Mouse (Mus musculus) intestine, embryonic 14.5 days (tissue): Measurements from ENCODE around the gene Hspa2. TPM values are rescaled to one million over a fixed set of nuclear protein-coding genes. Genes with fewer than 3 reads are reported as not detected.

Experiments
- ATAC-seq: fragments of 200-750 bp; cut with Nextera tagmentation; replicated peaks from 2 replicates; pipeline ENCODE4 v1.8.0; 2017; ENCODE audit warnings: low read depth, moderate number of reproducible peaks, moderate TSS enrichment, moderate library complexity; ENCODE audit not compliant: low FRiP score, low TSS enrichment
- DNase-seq: peaks from one replicate; pipeline ENCODE4 v3.0.0-alpha.2; 2018; ENCODE audit warnings: low spot score
- H3K27ac ChIP-seq: fragments of 300-500 bp; sonication (generic); 2 replicates; pipeline ENCODE4 v1.5.1; 2014; ENCODE audit warnings: low read depth, mild to moderate bottlenecking, control low read depth
- H3K27me3 ChIP-seq: fragments of 300-500 bp; sonication (generic); replicated peaks from 2 replicates; pipeline ENCODE4 v1.6.1; 2014; ENCODE audit warnings: low read length, control low read depth; ENCODE audit not compliant: control insufficient read depth, insufficient read depth
- H3K36me3 ChIP-seq: fragments of 300-500 bp; sonication (generic); 2 replicates; pipeline ENCODE4 v1.6.1; 2014; ENCODE audit warnings: low read length, control low read depth; ENCODE audit not compliant: control insufficient read depth, insufficient read depth
- H3K4me1 ChIP-seq: fragments of 300-500 bp; sonication (generic); replicated peaks from 2 replicates; pipeline ENCODE4 v1.6.1; 2014; ENCODE audit warnings: low read length, control low read depth, mixed read lengths; ENCODE audit not compliant: control insufficient read depth, insufficient read depth
- H3K4me2 ChIP-seq: fragments of 300-500 bp; sonication (generic); 2 replicates; pipeline ENCODE4 v1.6.1; 2014; ENCODE audit warnings: low read length
- H3K4me3 ChIP-seq: fragments of 300-500 bp; sonication (generic); 2 replicates; pipeline ENCODE4 v1.5.1; 2014; ENCODE audit warnings: low read depth, low read length, control low read depth, mixed read lengths
- H3K9ac ChIP-seq: fragments of 300-500 bp; sonication (generic); 2 replicates; pipeline ENCODE4 v1.6.1; 2014; ENCODE audit warnings: mild to moderate bottlenecking, low read length
- H3K9me3 ChIP-seq: fragments of 300-500 bp; sonication (generic); 2 replicates; pipeline ENCODE4 v1.6.1; 2016; ENCODE audit warnings: low read length, control low read depth; ENCODE audit not compliant: control insufficient read depth
- WGBS: fragments of 180-500 bp; shearing (Covaris S2); extraction: QIAGEN DNeasy Blood & Tissue Kit; methylation state at CpG from one replicate; pipeline ENCODE4 v1.1.7; 2014; 5-methylcytosine and 5-hydroxymethylcytosine counted together
- polyA plus RNA-seq: library from polyadenylated mRNA; unstranded; fragments of >200 nt; fragmentation: Nextera tagmentation; extraction: Ambion mirVana; gene quantifications from 2 replicates; pipeline ENCODE4 v1.2.1, GENCODE M21; 2014

Hspa2 gene
- 9.2 and 10.3 TPM in 2 replicates for polyA plus RNA-seq

DNA sequence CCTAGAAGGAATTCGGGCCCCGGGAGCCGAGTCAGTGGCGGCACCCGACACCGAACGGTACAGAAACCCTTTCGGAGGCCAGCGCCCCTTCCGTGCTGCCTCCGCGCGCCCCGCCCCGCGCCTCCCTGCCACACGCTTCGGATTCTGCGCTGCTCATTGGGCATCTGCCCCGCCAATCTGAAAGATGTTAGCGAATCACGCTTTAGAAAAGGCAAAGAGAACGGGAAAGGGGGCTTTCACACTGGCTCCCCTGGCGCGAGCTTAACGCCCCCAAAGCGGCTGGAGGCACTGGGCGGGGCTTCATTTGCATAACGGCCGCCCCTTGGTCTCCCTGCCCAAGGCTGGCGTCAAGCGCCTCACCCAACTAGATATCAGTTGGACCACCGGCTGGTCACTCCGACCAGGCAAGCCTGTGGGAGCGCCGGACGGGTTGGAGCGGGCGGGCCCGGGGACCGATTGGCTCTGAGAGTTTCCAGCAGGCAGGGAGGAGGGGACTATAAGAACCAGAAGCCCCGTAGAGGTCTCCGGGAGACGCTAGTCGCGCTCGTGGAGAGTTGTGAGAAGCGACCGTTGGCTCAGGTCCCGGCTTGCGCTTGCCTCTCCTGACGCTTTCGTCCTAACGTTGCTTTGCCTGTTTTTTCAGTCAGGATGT, at the start of gene Hspa2:
Gene Hspa2, plus strand, starts transcription at position 291 of the 652 bp plus-strand sequence.
- H3K4me2 ChIP-seq, result peak within 1 kb of the TSS; percentile 91
- peak within 1 kb of the TSS; percentile 89 for H3K27ac ChIP-seq
- peak within 1 kb of the TSS; percentile 64 for H3K9ac ChIP-seq
- H3K4me3 ChIP-seq, result peak within 1 kb of the TSS; percentile 70
- H3K4me1 ChIP-seq, result peaks cover 13% of the 10 kb centered on the region
- H3K9me3 ChIP-seq, result no peaks in the 10 kb centered on the region
- peak; percentile 100 for DNase-seq
- peak; percentile 95 for ATAC-seq
- H3K36me3 ChIP-seq, result no peaks in the 10 kb centered on the region
- peaks cover 37% of the 10 kb centered on the region for H3K27me3 ChIP-seq
- under 1% methylated on average over 54 of the region's 54 CpGs for WGBS

- no peaks in the 10 kb centered on the region for H3K9me3 ChIP-seq
- H3K36me3 ChIP-seq, result no peaks in the 10 kb centered on the region
- no peaks in the 10 kb centered on the region for H3K27me3 ChIP-seq
- ATAC-seq (no peak), DNase-seq (no peak)
- no peak overlapping the region for H3K27ac ChIP-seq
- 90% methylated on average over 1 of the region's 1 CpGs for WGBS
- H3K4me3 ChIP-seq, result no peak overlapping the region
- H3K4me2 ChIP-seq, result no peak overlapping the region
- no peak overlapping the region for H3K9ac ChIP-seq
- H3K4me1 ChIP-seq, result no peaks in the 10 kb centered on the region
Observed at GRCm38 (mm10) chr12:76360868-76361267, 43.1 kb upstream of the Hspa2 start.

DNA sequence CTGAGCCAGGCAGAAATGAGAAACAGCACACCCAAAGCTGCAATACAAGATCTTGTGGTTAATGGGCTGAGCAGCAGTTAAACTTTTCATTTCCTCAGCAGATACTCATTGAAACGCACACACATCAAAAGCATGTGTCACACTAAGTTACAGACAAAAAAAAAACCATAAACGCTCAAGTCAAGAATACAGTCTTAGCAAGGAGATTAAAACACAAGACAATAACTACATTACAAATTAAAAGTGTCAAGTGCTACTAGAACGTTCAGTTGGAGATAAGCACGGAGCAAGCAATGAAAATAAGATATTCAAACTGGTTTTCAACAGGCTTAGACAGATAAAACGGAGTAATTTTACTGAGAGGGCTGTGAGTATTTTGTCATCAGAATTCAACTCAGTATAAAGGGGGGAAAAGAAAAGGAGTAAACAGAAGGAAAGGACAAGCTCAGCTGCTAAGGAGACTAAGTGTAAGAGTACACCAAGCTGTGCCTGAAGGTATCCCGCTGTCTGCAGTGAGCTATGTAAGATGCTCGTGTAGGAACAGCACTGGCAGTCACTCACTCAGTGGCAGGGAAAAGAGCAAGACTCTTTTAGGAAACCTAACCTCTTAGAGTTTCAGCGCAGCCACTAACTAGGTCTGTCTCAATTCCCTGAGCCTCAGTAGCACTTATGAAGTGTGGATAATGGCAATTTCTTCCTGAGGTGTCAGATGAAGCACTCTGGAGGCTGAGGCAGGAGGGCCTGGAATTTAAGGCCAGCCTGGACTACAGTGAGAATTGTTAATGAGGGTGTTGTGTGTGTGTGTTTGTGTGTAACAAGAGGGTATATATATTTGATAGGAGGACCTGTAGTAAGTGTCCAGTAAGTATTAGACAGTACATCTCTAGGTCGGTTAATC, 42.3 kb upstream of the Hspa2 start:
- Histone ChIP-seq H3K4me2 (no peak overlapping the region), H3K4me3 (no peak overlapping the region), H3K36me3 (no peaks in the 10 kb centered on the region), H3K4me1 (no peaks in the 10 kb centered on the region; the same call in 1 of the 2 replicates), H3K27ac (no peak overlapping the region), H3K9me3 (no peaks in the 10 kb centered on the region), H3K9ac (no peak overlapping the region), H3K27me3 (no peaks in the 10 kb centered on the region)
- ATAC-seq (no peak), DNase-seq (no peak)
- WGBS, result 75% methylated on average over 9 of the region's 9 CpGs

DNA sequence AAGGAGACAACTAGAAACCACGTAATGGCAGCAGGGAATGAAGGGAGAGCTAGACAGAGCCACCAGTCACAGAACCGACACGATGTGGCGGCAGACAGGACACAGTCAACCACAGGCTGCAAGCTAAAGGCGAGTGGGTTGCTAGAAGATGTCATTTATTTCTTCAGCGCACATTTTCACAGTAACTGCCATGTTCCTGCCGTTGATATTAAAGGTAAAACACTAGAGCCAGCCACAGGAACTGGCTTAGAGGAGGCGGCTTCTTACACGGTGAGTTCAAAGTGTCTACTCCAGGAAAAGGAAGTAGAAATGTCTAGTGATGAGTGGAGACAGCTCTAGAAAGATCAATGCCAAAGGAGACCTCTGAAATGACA, 41.7 kb upstream of the Hspa2 start:
- ATAC-seq (no peak), DNase-seq (no peak)
- no peak overlapping the region for H3K27ac ChIP-seq
- H3K27me3 ChIP-seq, result no peaks in the 10 kb centered on the region
- 78% methylated on average over 9 of the region's 9 CpGs for WGBS
- peaks cover under 1% of the 10 kb centered on the region; the same call in 1 of the 2 replicates for H3K4me1 ChIP-seq
- no peaks in the 10 kb centered on the region for H3K9me3 ChIP-seq
- H3K9ac ChIP-seq, result no peak overlapping the region
- H3K36me3 ChIP-seq, result no peaks in the 10 kb centered on the region
- H3K4me3 ChIP-seq, result no peak overlapping the region
- no peak overlapping the region for H3K4me2 ChIP-seq

- 69% methylated on average over 3 of the region's 3 CpGs for WGBS
Observed at GRCm38 (mm10) chr12:76366276-76366675, 37.7 kb upstream of the Hspa2 start.

GRCm38 (mm10) chr12:76367096-76367995, 36.6 kb upstream of the Hspa2 start:
- Histone ChIP-seq H3K9me3 (no peaks in the 10 kb centered on the region), H3K4me1 (peaks cover 25% of the 10 kb centered on the region), H3K4me3 (no peak overlapping the region), H3K36me3 (no peaks in the 10 kb centered on the region), H3K27me3 (no peaks in the 10 kb centered on the region), H3K4me2 (peak overlapping the region; percentile 94), H3K27ac (no peak overlapping the region), H3K9ac (no peak overlapping the region)
- DNase-seq, result peak; percentile 62
- ATAC-seq, result no peak
- 19% methylated on average over 14 of the region's 14 CpGs for WGBS

More at GRCm38 (mm10) chr12:76366276-76366675, 37.7 kb upstream of the Hspa2 start:
- no peak overlapping the region for H3K9ac ChIP-seq
- no peaks in the 10 kb centered on the region for H3K9me3 ChIP-seq
- H3K27ac ChIP-seq, result no peak overlapping the region
- no peaks in the 10 kb centered on the region for H3K36me3 ChIP-seq
- H3K4me2 ChIP-seq, result no peak overlapping the region
- ATAC-seq, result no peak
- no peak overlapping the region for H3K4me3 ChIP-seq
- no peak for DNase-seq
- H3K4me1 ChIP-seq, result peaks cover 16% of the 10 kb centered on the region
- H3K27me3 ChIP-seq, result no peaks in the 10 kb centered on the region

GRCm38 (mm10) chr12:76368201-76368789, 35.7 kb upstream of the Hspa2 start:
- 12% methylated on average over 9 of the region's 9 CpGs for WGBS
- Histone ChIP-seq H3K4me3 (peak overlapping the region; percentile 96), H3K9me3 (no peaks in the 10 kb centered on the region), H3K4me1 (peaks cover 31% of the 10 kb centered on the region), H3K36me3 (no peaks in the 10 kb centered on the region), H3K27me3 (no peaks in the 10 kb centered on the region), H3K4me2 (peak overlapping the region; percentile 94), H3K9ac (peak overlapping the region; percentile 99), H3K27ac (peak overlapping the region; percentile 100; the same call in 1 of the 2 replicates)
- ATAC-seq (no peak), DNase-seq (no peak)

- Histone ChIP-seq H3K36me3 (no peaks in the 10 kb centered on the region), H3K9me3 (no peaks in the 10 kb centered on the region), H3K9ac (peak overlapping the region; percentile 99), H3K27ac (peak overlapping the region; percentile 100), H3K4me1 (peaks cover 33% of the 10 kb centered on the region), H3K4me3 (peak overlapping the region; percentile 96), H3K4me2 (peak overlapping the region; percentile 94), H3K27me3 (no peaks in the 10 kb centered on the region)
- peak; percentile 40 for ATAC-seq
- DNase-seq, result no peak
- WGBS, result 1% methylated on average over 26 of the region's 26 CpGs
Observed at GRCm38 (mm10) chr12:76368790-76369205, 35.2 kb upstream of the Hspa2 start.
